30 mouse cellular contexts compared by ENCODE assay signal in the genomic region with DNA sequence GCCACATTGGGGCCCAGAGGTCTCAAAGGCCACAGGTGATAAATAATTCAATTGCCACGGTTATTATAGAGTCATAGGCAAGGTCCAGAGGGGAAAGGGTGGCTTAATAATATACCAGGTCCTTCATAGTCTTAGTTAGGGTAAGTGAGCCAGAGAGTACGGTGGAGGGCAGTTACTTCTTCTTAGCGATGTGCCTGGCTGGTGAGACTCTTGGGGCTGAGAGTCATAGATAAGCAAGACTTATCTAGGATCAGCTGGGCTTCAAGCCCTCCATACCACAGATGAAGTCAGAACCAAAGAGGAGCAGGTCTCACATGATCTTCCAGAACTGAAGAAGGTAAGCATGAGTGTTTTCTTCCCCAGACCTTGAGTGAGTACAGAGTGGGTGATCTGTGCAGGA. TPM values are rescaled to one million over a fixed set of nuclear protein-coding genes. Genes with fewer than 3 reads are reported as not detected.
"Had no signal": no experiment of that assay in that cellular context is flagged by ENCODE, and none has a peak within 500 bp of the region (broad histone marks: within the 10 kb centered on the region; RNA-seq: fewer than 3 reads in every experiment).

A gene (plus strand): TSS at position 83 of the 400 bp plus-strand sequence.

- H3K27ac ChIP-seq: heart, adult 2 months; heart, embryonic 13.5 days; heart, embryonic 15.5 days; hindbrain, embryonic 13.5 days; hindbrain, embryonic 15.5 days; hindbrain, postnatal 0 days; kidney, postnatal 0 days; limb, embryonic 10.5 days; limb, embryonic 12.5 days; liver, embryonic 13.5 days had no signal

- H3K27me3 ChIP-seq: heart, embryonic 13.5 days; heart, embryonic 15.5 days; hindbrain, embryonic 13.5 days; hindbrain, embryonic 15.5 days; limb, embryonic 12.5 days; liver, embryonic 13.5 days had no signal

- H3K36me3 ChIP-seq: heart, embryonic 13.5 days; heart, embryonic 15.5 days; hindbrain, embryonic 13.5 days; hindbrain, embryonic 15.5 days; limb, embryonic 10.5 days; limb, embryonic 12.5 days; liver, embryonic 13.5 days had no signal

- H3K9ac ChIP-seq: heart, embryonic 13.5 days; heart, embryonic 15.5 days; hindbrain, embryonic 13.5 days; hindbrain, embryonic 15.5 days; limb, embryonic 12.5 days; liver, embryonic 13.5 days had no signal

- H3K4me1 ChIP-seq: heart, embryonic 13.5 days; heart, embryonic 15.5 days; limb, embryonic 10.5 days; limb, embryonic 12.5 days; liver, embryonic 13.5 days had no signal

- H3K4me3 ChIP-seq: heart, adult 2 months; heart, embryonic 13.5 days; heart, embryonic 15.5 days; hindbrain, embryonic 13.5 days; hindbrain, embryonic 15.5 days; limb, embryonic 10.5 days; limb, embryonic 12.5 days; liver, embryonic 13.5 days had no signal

- DNase-seq: gastrocnemius, postnatal 14 days; gastrocnemius, postnatal 36 days; heart, adult 2 months; heart, postnatal 14 days; heart, postnatal 36 days; kidney, adult 11 months; kidney, postnatal 14 days; kidney, postnatal 36 days; layer of hippocampus, adult 9-11 months; layer of hippocampus, postnatal 36 days; liver; liver, embryonic 13.5 days had no signal

- H3K9me3 ChIP-seq: heart, embryonic 13.5 days; heart, embryonic 15.5 days; hindbrain, embryonic 13.5 days; hindbrain, embryonic 15.5 days; limb, embryonic 10.5 days; limb, embryonic 12.5 days; liver, embryonic 13.5 days had no signal

- H3K4me2 ChIP-seq: heart, embryonic 11.5 days; heart, embryonic 13.5 days; heart, embryonic 15.5 days; hindbrain, embryonic 13.5 days; hindbrain, embryonic 15.5 days; limb, embryonic 12.5 days; liver, embryonic 11.5 days; liver, embryonic 13.5 days had no signal

- ATAC-seq: hindbrain, postnatal 0 days; intestine, embryonic 16.5 days had no signal

RNA-seq across cellular contexts. Expression of the gene that starts here (rescaled TPM):
- total RNA-seq: gastrocnemius, adult 8-10 months; gastrocnemius, postnatal 36 days; hematopoietic stem cell, adult 5-6 weeks; hindbrain, postnatal 0 days; layer of hippocampus, adult 18-20 months; layer of hippocampus, adult 8-10 months; layer of hippocampus, postnatal 36 days had no signal
- polyA plus RNA-seq: heart, embryonic 11.5 days; heart, embryonic 15.5 days; hindbrain, embryonic 11.5 days; hindbrain, embryonic 15.5 days; intestine, embryonic 14.5 days; kidney, embryonic 14.5 days; limb, embryonic 10.5 days; limb, embryonic 12.5 days; liver, embryonic 11.5 days; liver, embryonic 13.5 days had no signal
